Mouse (Mus musculus) midbrain, embryonic 12.5 days (tissue): ENCODE data around the gene Calhm3. TPM values are rescaled to one million over a fixed set of nuclear protein-coding genes. Genes with fewer than 3 reads are reported as not detected.
"Not testable (repeated sequence)": the region's sequence is repeated elsewhere in the genome, so short reads cannot be mapped to it uniquely, and the experiment has no call there.

Experiments
- ATAC-seq: fragments of 200-750 bp; cut with Nextera tagmentation; 2 replicates; pipeline ENCODE4 v1.8.0; 2017; ENCODE audit warnings: low read depth, moderate TSS enrichment, moderate library complexity; ENCODE audit not compliant: low FRiP score
- H3K27ac ChIP-seq: fragments of 300-500 bp; sonication (generic); replicated peaks from 2 replicates; pipeline ENCODE4 v1.5.1; 2016; ENCODE audit warnings: mild to moderate bottlenecking
- H3K27me3 ChIP-seq: fragments of 300-500 bp; sonication (generic); 2 replicates; pipeline ENCODE4 v1.6.1; 2016; ENCODE audit warnings: mild to moderate bottlenecking
- H3K36me3 ChIP-seq: fragments of 300-500 bp; sonication (generic); 2 replicates; pipeline ENCODE4 v1.6.1; 2016
- H3K4me1 ChIP-seq: fragments of 300-500 bp; sonication (generic); 2 replicates; pipeline ENCODE4 v1.6.1; 2016
- H3K4me2 ChIP-seq: fragments of 300-500 bp; sonication (generic); replicated peaks from 2 replicates; pipeline ENCODE4 v1.6.1; 2016; ENCODE audit warnings: mild to moderate bottlenecking, moderate library complexity
- H3K4me3 ChIP-seq: fragments of 300-500 bp; sonication (generic); 2 replicates; pipeline ENCODE4 v1.5.1; 2016; ENCODE audit warnings: mild to moderate bottlenecking
- H3K9ac ChIP-seq: fragments of 300-500 bp; sonication (generic); replicated peaks from 2 replicates; pipeline ENCODE4 v1.6.1; 2016; ENCODE audit warnings: mild to moderate bottlenecking, moderate library complexity
- H3K9me3 ChIP-seq: fragments of 300-500 bp; sonication (generic); 2 replicates; pipeline ENCODE4 v1.6.1; 2016; ENCODE audit warnings: mild to moderate bottlenecking
- WGBS: fragments of 180-500 bp; shearing (Covaris S2); methylation state at CpG from one replicate; pipeline ENCODE4 v1.1.7; 2016; 5-methylcytosine and 5-hydroxymethylcytosine counted together
- polyA plus RNA-seq: library from polyadenylated mRNA; unstranded; fragments of >200 nt; fragmentation: Nextera tagmentation; extraction: Ambion mirVana; gene quantifications from 2 replicates; pipeline ENCODE4 v1.2.1, GENCODE M21; 2016

The Calhm3 gene
- polyA plus RNA-seq, 1 experiment from 2014 or later: not detected

DNA sequence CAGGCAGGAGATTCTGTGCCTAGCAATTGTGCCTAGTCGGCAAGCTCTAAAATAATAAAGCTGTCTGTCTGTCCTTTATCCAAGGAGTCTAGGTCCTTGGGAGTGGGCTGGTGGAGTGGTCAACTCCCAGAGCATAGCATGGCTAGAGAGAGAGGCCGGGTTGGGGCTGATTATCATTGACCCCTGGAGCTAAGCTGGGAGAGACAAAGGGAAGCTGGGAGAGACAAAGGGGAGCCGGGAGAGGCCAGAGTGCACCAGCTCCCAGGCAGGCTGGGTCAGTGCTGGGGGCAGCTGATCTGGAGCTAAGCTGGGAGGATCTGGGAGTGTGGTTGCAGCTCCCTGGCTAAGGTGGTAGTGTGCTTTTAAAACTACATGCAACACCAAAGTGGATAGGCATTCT is 9.2 kb upstream of the Calhm3 start:
- no peaks in the 10 kb centered on the region for H3K9me3 ChIP-seq
- H3K36me3 ChIP-seq: no peaks in the 10 kb centered on the region
- peaks cover 11% of the 10 kb centered on the region; the same call in 1 of the 2 replicates for H3K4me1 ChIP-seq
- no peak overlapping the region for H3K27ac ChIP-seq
- no peak for ATAC-seq
- no peak overlapping the region for H3K4me3 ChIP-seq
- no peaks in the 10 kb centered on the region for H3K27me3 ChIP-seq
- no peak overlapping the region for H3K9ac ChIP-seq
- 4% methylated on average over 3 of the region's 3 CpGs for WGBS
- no peak overlapping the region for H3K4me2 ChIP-seq

GRCm38 (mm10) chr19:47163176-47163744 is 5.7 kb upstream of the Calhm3 start:
- no peaks in the 10 kb centered on the region for H3K27me3 ChIP-seq
- peaks cover 3% of the 10 kb centered on the region; the same call in 1 of the 2 replicates for H3K4me1 ChIP-seq
- no peak overlapping the region for H3K4me2 ChIP-seq
- no peak overlapping the region for H3K9ac ChIP-seq
- 0 out of 2 replicates have a peak, but pooled peaks cover 3% of the 10 kb centered on the region for H3K9me3 ChIP-seq
- 94% methylated on average over 6 of the region's 6 CpGs for WGBS
- H3K36me3 ChIP-seq: no peaks in the 10 kb centered on the region
- H3K27ac ChIP-seq: no peak overlapping the region
- H3K4me3 ChIP-seq: no peak overlapping the region
- no peak for ATAC-seq

- WGBS: 78% methylated on average over 4 of the region's 4 CpGs
- Histone ChIP-seq H3K27ac (no peak overlapping the region), H3K36me3 (no peaks in the 10 kb centered on the region), H3K9me3 (0 out of 2 replicates have a peak, but pooled peaks cover 3% of the 10 kb centered on the region), H3K9ac (no peak overlapping the region), H3K27me3 (no peaks in the 10 kb centered on the region), H3K4me2 (no peak overlapping the region), H3K4me1 (peaks cover under 1% of the 10 kb centered on the region; the same call in 1 of the 2 replicates), H3K4me3 (no peak overlapping the region)
- ATAC-seq: no peak
Measured at GRCm38 (mm10) chr19:47161669-47162068, 4.1 kb upstream of the Calhm3 start.

GRCm38 (mm10) chr19:47153767-47154166 is 3.8 kb downstream of the Calhm3 start:
- H3K36me3 ChIP-seq: no peaks in the 10 kb centered on the region
- no peak overlapping the region for H3K27ac ChIP-seq
- H3K4me2 ChIP-seq: no peak overlapping the region
- no peak overlapping the region for H3K4me3 ChIP-seq
- 94% methylated on average over 7 of the region's 7 CpGs for WGBS
- peaks cover 19% of the 10 kb centered on the region for H3K27me3 ChIP-seq
- no peaks in the 10 kb centered on the region for H3K4me1 ChIP-seq
- ATAC-seq: no peak
- H3K9me3 ChIP-seq: 0 out of 2 replicates have a peak, but pooled peaks cover 3% of the 10 kb centered on the region
- H3K9ac ChIP-seq: no peak overlapping the region

DNA sequence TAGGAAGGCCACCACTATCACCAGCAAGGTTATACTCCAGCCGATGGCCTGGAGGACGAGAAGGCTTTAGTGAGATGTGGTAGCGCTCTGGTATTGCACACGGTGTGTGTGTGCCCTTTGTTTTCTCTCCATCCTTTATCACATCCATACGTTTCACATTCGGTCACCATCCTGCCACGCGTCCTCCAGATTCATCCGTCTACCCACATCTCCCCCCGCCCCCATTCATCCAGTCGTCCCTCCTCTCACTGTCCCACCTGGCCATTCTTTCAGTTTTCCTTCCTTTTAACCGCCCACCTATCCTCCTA is 5.5 kb downstream of the Calhm3 start:
- Histone ChIP-seq H3K36me3 (no peaks in the 10 kb centered on the region), H3K9me3 (no peaks in the 10 kb centered on the region), H3K4me1 (no peaks in the 10 kb centered on the region), H3K9ac (peak overlapping the region; percentile 7; the same call in 1 of the 2 replicates), H3K4me2 (peak overlapping the region; percentile 52), H3K27me3 (peaks cover 19% of the 10 kb centered on the region), H3K27ac (no peak overlapping the region), H3K4me3 (peak overlapping the region; percentile 35)
- ATAC-seq: no peak
- 66% methylated on average over 12 of the region's 12 CpGs for WGBS

DNA sequence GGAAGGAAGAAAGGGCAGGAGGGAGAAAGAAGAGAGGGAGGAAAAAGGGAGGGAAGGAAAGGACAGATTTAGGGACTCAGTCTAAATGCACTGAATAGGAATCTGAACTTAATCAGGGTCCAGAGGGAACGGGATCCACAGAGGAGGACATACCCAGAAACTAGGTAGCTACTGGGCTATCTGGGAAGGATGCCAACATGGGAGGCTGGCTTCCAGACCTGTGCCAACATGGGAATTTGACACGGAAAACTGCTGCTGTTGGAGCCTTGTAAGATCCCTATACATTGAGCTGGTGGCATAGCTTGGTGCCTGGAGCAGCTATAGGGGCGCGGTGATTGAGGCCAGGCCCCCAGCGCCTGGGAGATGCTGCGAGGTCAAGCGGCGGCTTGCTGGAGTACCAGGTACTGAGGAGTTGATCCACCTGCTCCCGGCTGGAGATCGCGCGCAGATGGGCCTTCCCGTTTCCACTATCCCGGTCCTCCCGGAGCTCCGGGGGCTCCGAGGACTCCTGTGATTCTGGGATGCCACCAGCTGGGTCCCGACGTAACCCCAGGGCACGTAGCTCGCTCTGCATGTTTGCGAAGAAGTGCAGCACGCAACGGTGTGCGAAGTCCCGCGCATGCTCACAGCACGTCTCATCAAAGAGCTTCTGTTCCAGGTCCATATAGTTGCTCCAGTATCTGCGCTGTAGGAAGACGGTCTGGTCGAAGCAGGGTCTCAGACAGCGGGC is 6.1 kb downstream of the Calhm3 start:
- Histone ChIP-seq H3K27me3 (peaks cover 19% of the 10 kb centered on the region), H3K4me2 (peak overlapping the region; percentile 52), H3K36me3 (no peaks in the 10 kb centered on the region), H3K4me1 (no peaks in the 10 kb centered on the region), H3K9ac (peak overlapping the region; percentile 7; the same call in 1 of the 2 replicates), H3K27ac (no peak overlapping the region), H3K4me3 (peak overlapping the region; percentile 35), H3K9me3 (no peaks in the 10 kb centered on the region)
- ATAC-seq: no peak
- 33% methylated on average over 32 of the region's 32 CpGs for WGBS

DNA sequence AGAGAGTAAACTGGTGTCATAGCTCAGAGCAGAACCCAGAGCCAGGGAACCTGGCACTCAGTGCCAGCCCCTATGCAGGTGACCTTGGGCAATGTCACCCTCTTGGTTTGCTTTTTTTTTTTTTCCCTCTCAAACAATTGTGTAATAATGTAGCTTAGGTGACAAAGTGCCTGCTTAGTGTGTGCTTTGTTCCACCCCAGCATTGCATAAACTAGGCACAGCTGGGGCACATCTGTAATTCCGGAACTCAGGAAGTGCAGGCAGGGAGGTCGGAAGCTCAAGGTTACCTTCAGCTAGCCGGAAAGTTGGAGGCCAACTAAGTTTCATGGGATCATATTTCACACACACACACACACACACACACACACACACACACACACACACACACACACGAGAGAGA is 7.7 kb downstream of the Calhm3 start:
- Histone ChIP-seq H3K4me3 (no peak overlapping the region), H3K9me3 (no peaks in the 10 kb centered on the region), H3K27me3 (peaks cover 19% of the 10 kb centered on the region), H3K36me3 (no peaks in the 10 kb centered on the region), H3K9ac (no peak overlapping the region), H3K4me1 (no peaks in the 10 kb centered on the region), H3K27ac (no peak overlapping the region), H3K4me2 (no peak overlapping the region)
- WGBS: 60% methylated on average over 4 of the region's 4 CpGs
- ATAC-seq: no peak

DNA sequence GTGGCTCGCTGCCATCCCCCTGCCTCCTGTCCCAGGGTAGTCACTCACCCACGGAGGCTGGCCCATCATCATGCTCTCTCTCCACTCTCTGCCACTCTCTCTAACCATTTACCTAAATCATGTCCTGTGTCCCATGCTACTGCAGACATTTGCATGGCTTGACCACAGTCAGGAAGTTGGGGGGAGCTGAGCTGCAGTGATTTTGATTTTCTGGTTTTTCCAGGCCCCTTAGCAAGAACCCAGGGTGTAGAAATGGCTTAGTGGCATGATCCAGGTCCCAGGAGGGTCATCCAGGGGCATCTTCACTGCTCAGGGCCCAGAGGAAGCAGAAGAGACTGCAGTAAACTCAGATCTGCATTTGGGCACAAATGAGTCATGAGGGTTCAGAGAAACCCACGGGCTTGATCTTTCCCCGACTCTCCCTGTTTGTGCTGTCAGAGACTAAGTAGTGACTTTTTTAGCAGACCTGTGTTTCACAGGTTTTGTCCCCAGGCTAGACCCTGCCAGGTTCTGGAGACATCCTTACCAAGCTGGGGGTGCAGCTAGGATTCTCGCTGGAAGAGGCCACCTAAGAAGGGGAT is 9.2 kb downstream of the Calhm3 start:
- Histone ChIP-seq H3K27ac (no peak overlapping the region), H3K36me3 (no peaks in the 10 kb centered on the region), H3K9ac (no peak overlapping the region), H3K9me3 (no peaks in the 10 kb centered on the region), H3K4me1 (no peaks in the 10 kb centered on the region), H3K4me2 (no peak overlapping the region), H3K4me3 (no peak overlapping the region), H3K27me3 (peaks cover 19% of the 10 kb centered on the region)
- no peak for ATAC-seq
- 84% methylated on average over 5 of the region's 5 CpGs for WGBS

GRCm38 (mm10) chr19:47144154-47144553 is 13.4 kb downstream of the Calhm3 start, which contains the start of gene Calhm1:
Calhm1 (minus strand) TSS chr19:47144254.
- no peaks in the 10 kb centered on the region for H3K9me3 ChIP-seq
- no peak within 1 kb of the TSS for H3K9ac ChIP-seq
- H3K27me3 ChIP-seq: peaks cover 7% of the 10 kb centered on the region
- no peak for ATAC-seq
- H3K4me1 ChIP-seq: no peaks in the 10 kb centered on the region
- WGBS: 92% methylated on average over 6 of the region's 6 CpGs
- H3K4me3 ChIP-seq: no peak within 1 kb of the TSS
- H3K4me2 ChIP-seq: no peak within 1 kb of the TSS
- H3K27ac ChIP-seq: no peak within 1 kb of the TSS
- no peaks in the 10 kb centered on the region for H3K36me3 ChIP-seq

DNA sequence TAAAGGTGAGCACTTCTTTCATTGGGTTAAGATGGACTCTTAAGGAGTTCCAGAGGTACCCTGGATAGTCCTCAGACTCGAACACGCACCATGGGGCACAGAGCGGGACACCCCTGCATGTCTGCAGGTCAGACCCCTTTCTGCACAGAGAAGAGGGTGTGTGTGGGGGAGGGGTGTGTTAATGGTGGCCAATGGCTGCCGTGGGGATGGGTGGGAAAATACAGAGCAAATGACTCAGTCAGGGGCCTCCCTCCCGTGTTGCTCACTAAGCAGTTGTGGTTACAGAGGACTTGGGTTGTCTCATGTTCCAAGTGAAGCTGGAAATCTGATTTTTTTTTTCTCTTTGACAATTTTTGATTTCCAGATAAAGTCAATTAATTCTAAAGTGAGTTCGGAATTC is 15.1 kb downstream of the Calhm3 start:
- Histone ChIP-seq H3K27me3 (peaks cover 18% of the 10 kb centered on the region), H3K36me3 (no peaks in the 10 kb centered on the region), H3K27ac (no peak overlapping the region), H3K9ac (no peak overlapping the region), H3K4me1 (peaks cover 10% of the 10 kb centered on the region), H3K9me3 (no peaks in the 10 kb centered on the region), H3K4me2 (no peak overlapping the region), H3K4me3 (no peak overlapping the region)
- WGBS: 86% methylated on average over 6 of the region's 6 CpGs
- no peak for ATAC-seq

- H3K27me3 ChIP-seq: peaks cover 22% of the 10 kb centered on the region
- H3K4me2 ChIP-seq, H3K27ac ChIP-seq, H3K4me3 ChIP-seq, H3K9ac ChIP-seq, H3K9me3 ChIP-seq, ATAC-seq, H3K36me3 ChIP-seq: not testable (repeated sequence)
- peaks cover 20% of the 10 kb centered on the region for H3K4me1 ChIP-seq
- WGBS: 49% methylated on average over 7 of the region's 7 CpGs
Measured at GRCm38 (mm10) chr19:47139611-47140010, 18.0 kb downstream of the Calhm3 start.

GRCm38 (mm10) chr19:47137771-47138421 is 19.7 kb downstream of the Calhm3 start, which contains the start of gene Calhm2:
Calhm2 (minus strand) TSS chr19:47138294.
- H3K9ac ChIP-seq: peak within 1 kb of the TSS; percentile 46; the same call in 1 of the 2 replicates
- ATAC-seq: no peak
- 16% methylated on average over 28 of the region's 28 CpGs for WGBS

More at GRCm38 (mm10) chr19:47137771-47138421, 19.7 kb downstream of the Calhm3 start, which contains the start of gene Calhm2:
- peaks cover 22% of the 10 kb centered on the region for H3K27me3 ChIP-seq
- peaks cover 20% of the 10 kb centered on the region for H3K4me1 ChIP-seq
- peak within 1 kb of the TSS; percentile 21 for H3K4me3 ChIP-seq
- H3K9me3 ChIP-seq: no peaks in the 10 kb centered on the region
- H3K36me3 ChIP-seq: 0 out of 2 replicates have a peak, but pooled peaks cover 3% of the 10 kb centered on the region
- H3K27ac ChIP-seq: no peak within 1 kb of the TSS; the same call in 1 of the 2 replicates
- peak within 1 kb of the TSS; percentile 43 for H3K4me2 ChIP-seq
